Mouse (Mus musculus) right cerebral cortex, adult 18-20 months (tissue): ENCODE data around the gene Lrwd1.

Experiments used
- DNase-seq: peaks from one replicate; pipeline ENCODE4 v3.0.0; 2022; ENCODE audit warnings: mixed read lengths

The Lrwd1 gene

DNA sequence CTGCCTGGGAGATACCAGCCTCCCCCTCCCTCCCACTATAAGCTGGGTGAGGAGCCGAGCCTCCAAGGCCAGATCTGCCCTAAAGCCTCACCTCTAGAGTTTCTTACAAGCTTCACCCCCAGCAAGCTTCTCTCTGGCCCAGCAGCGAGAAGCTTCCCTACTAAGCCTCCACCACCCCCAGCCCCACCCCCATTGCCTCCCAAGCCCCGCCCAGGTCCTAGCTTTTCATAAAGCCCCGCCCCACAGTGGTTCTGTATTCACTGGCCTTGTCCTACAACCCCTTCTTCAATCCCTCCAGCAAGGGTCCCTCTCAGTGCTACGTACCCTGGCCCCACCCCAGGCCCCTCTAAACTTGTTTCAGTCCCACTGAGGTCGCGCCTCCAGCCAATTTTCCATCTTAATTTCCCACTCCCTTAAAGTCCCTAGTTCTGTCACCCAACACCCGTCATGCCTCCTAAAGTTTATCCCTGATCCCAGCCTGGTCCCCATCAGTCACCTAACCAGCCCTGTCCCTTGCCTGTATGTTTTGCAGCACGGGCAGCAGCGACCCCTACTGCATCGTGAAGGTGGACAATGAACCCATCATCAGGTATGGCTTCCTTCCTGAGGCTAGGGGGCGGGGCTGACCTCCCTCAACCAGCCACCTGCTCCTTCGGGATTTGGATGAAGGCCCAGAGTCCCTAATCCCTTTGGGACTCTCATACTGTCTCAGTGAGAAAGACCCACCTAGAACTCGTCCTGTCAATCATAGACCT lies 46.9 kb downstream of the Lrwd1 start:
- DNase-seq: no peak

DNA sequence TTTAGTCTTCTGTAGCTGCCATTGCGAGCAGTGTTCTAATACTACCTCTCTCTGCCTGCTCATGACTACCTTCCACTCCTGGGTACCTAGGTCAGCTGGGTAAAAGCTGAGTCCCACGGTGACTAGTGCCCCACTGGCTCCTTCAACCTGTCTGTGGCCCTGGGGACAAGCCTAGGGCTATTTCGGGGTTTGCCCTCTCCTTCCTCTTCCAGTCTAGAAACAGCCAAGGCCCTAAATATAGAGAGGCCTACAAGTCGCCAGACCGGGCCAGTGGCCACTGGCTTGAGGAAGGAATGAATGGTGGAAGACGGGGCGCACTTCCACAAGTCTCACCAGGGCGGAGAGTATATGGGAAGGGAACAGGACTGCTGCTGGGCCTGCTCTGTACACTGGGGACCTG lies 49.6 kb downstream of the Lrwd1 start:
- no peak for DNase-seq

DNA sequence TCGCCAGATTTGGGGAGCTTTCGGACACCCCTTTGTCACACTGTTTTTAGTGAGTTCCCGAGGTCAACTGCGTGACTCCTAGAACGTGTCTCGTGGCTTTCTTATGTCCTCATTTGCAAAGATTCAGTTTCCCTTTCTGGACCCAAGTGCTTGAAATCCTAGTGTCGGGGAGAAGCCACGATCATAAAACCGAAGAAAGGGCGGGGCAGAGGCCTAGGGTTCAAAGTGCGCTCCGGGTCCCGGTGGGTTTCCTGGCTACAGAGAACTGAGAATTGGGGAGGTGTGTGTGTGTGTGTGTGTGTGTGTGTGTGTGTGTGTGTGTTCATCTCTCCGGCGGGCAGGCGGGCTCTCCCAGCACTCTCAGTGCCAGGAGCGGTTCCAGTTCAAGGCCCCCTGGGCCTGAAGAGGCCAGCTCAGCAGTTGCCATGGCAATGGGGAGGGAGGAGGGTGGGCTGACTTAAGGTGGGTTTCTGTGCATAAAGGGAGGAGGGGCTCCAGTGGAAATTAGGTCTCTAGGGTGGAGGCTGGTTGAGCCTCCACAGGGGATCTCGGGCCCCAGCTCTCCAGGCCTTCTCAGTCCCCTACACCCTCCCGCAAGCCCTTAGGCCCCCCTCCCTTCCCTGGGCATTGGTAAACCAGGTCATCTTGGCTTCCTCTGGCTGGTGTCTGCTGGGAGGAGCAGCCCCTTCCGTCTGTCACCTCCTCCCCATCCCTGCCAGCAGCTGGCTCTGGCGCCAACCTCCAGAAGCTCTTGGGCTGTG lies 50.8 kb downstream of the Lrwd1 start:
- DNase-seq: no peak

GRCm38 (mm10) chr5:136084144-136084881 lies 51.6 kb downstream of the Lrwd1 start:
- no peak for DNase-seq

DNA sequence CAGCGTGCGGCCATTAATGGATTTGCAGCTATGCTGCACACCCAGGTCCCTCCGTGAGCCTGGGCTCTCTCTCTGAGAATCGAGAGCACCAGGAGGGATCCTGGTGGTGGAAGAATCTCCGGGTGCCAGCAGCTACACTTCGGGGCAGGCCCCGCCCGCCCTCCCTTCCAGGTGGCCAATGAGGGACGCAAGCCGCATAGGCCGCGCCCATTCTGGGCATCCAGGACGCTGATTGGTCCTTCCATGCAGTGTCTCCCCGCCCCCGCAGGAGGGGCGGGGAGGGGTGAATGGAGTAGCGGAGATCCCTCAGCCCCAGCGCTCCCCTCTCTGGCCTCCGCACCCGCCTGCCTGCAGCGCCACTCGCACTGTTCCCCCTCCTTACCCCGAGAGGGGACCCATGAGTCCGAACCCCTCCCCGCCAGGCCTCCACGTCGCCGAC lies 52.2 kb downstream of the Lrwd1 start, which contains the start of gene Rasa4:
Gene Rasa4 (plus strand): TSS at position 248 of the 439 bp plus-strand sequence.
- DNase-seq: peak; percentile 96

DNA sequence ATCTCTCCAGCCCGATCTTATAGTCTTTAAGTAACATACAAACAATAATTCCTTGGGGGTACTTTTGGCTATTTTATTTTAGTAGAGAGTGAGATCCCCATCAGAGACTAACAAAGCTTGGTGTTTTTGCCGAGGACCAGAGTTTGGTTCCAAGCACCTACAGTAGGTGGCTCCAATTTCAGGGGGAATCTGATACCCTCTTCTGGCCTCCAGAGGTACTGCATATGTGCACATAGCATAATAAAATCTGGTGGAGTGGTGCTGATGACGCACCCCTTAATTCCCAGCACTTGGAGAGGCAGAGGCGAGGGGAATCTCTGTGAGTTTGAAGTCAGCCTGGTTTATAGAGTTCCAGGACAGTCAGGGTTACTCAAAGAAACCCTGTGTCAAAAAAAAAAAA lies 53.5 kb downstream of the Lrwd1 start:
- no peak for DNase-seq

GRCm38 (mm10) chr5:136078136-136078535 lies 57.7 kb downstream of the Lrwd1 start:
- no peak for DNase-seq

DNA sequence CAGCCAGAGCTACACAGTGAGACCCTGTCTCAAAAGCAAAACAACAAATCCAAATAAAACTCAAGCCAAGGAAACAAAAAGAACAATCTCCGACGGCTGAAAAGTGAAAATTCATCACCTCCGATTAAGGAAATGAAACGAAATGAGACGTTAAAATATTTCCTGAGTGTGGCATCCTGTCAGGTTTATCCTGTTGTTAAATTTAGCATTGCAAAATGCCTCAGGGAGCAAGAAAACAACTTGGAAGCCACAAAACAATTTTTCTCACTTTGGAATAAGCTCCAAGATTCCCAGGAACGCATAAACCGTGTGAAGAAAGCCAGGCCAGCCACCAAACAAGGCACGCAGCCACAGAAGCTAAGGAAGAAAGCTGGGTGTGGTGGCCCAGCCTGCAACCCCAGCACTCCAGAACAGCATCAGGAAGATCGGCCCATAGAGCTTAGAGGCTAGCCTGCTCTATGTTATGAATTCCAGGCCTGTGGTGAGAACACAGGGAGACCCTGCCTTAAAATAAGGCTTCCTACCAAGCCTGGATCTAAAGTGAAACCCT lies 58.8 kb downstream of the Lrwd1 start:
- no peak for DNase-seq

DNA sequence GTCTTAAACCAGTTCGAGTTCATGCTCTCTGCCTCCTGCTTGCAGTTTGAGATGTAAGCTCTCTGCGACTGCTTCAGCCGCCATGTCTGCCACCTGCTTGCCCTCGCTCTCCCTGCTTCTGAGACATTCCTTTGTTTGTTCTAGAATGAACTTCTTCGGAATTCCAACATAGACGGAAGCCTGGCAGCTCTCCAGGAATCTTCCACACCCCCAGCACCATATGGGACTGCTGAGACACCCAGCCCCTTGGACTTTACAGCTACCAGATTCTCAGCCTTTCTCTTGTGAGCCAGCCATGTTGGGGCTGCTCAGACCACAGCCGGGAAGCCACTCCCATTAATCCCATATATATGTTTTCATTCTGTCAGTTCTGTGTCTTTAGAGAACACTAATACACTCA lies 59.6 kb downstream of the Lrwd1 start:
- no peak for DNase-seq

DNA sequence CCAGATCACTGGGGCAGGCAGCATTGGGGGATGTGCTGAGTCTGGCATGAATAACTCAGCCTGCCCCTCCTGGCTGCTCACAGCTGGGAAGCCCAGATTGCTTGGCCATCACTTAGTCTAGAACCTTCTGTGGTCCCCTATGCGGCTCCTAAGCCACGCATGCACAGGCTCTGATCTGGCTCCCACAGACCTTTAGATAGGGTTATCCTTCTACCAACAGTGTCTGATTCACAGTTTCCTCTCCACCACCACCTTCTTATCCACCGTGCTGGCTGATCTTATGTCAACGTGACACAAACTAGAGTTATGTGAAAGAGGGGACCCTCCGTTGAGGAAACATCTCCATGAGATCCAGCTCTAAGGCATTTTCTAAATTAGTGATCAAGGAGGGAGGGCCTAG lies 60.8 kb downstream of the Lrwd1 start:
- DNase-seq: no peak

DNA sequence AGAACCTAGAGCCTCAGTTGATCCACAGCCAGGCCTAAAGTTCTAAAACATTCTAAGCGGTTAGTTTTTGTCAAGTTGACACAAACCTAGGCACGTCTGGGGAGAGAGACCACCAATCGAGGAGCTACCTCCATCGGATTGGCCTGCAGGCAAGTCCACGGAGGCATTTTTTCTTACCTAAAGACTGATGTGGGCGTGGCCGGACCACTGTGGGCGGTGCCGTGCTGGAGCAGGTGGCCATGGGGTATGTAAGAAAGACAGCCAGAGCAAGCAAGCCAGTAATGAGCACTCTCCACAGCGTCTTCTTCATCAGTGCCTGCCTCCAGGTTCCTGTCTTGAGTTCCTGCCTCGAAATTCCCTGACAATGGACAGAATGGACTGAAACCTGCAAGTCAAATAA lies 62.3 kb downstream of the Lrwd1 start:
- no peak for DNase-seq

GRCm38 (mm10) chr5:136073051-136073450 lies 62.8 kb downstream of the Lrwd1 start:
- DNase-seq: no peak
